Mouse (Mus musculus): ENCODE data around the gene Cog2.
A peak's percentile ranks its signal among the peaks of the same experiment; 100 is the strongest.

Gene Cog2

DNA sequence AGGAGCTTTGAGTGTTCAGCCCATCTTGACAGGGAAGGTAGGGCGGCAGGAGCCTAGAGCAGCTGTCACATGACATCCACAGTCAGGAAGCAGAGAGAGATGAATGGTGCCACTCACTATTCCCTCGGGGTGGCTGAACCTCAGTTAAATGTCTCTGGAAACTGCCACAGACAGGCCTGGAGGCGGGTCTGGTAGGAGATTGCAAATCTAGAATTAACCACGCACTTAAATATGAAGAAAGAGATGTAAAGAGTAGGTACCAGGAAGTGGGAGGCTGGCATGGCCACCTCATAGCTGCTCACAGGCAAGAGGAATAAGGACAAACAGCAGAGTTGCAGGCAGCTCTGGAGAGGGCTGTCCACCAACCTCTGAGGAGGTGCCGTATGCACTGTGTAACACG lies 3.4 kb upstream of the Cog2 start:
- no peak for DNase-seq

GRCm38 (mm10) chr8:124521946-124522345 lies 1.4 kb downstream of the Cog2 start:
- DNase-seq = no peak

- DNase-seq = no peak
These were observed 5.7 kb downstream of the Cog2 start for GRCm38 (mm10) chr8:124526261-124526660.

DNA sequence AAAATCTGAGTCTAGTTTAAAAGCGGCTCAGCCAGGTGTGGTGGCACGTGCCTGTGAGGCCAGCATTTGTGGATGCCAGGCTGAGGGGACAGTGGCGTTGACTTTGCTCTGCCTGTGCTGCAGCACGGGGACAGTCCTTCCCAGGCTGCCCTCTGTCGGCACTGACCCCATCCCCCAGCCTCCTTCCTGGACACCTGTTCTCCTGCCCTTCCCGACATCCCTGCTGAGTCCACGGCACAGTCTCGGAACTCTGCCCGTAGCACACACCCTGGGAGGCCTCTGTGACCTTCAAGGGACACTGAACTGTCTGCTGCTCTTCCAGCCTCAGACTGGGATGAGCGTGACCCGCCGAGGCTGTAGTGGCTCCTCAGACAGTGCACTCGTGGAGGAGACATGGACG lies 9.5 kb downstream of the Cog2 start:
- peak; percentile 83 to 89 for DNase-seq

GRCm38 (mm10) chr8:124530556-124530955 lies 10.0 kb downstream of the Cog2 start:
- peak; percentile 62 to 80 for DNase-seq

DNA sequence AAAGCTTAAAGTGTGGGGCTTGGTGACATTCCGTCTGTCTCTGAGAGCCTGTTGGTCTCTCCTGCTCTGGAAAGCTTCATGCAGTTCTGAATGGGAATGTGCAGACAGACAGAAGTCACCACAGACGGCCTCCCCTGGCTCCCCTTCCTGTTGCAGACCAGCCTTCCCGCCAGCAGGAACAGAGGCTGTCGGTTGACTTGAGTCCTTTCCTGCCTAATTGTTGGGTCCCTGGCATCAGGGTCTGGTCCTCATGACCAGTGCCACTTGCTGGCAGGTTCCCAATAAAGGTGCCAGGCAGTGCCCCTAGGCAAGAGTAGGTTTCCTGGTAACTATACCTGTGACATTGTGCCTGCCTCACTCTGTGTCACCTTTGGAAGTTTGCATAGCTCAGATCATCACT lies 10.4 kb downstream of the Cog2 start:
- DNase-seq = peak; percentile 64 to 71

- DNase-seq = no peak
These were observed 12.1 kb downstream of the Cog2 start for GRCm38 (mm10) chr8:124532626-124533025.

GRCm38 (mm10) chr8:124535451-124535850 lies 14.9 kb downstream of the Cog2 start:
- no peak for DNase-seq

- DNase-seq = no peak
These were observed 20.3 kb downstream of the Cog2 start for GRCm38 (mm10) chr8:124540906-124541305.

DNA sequence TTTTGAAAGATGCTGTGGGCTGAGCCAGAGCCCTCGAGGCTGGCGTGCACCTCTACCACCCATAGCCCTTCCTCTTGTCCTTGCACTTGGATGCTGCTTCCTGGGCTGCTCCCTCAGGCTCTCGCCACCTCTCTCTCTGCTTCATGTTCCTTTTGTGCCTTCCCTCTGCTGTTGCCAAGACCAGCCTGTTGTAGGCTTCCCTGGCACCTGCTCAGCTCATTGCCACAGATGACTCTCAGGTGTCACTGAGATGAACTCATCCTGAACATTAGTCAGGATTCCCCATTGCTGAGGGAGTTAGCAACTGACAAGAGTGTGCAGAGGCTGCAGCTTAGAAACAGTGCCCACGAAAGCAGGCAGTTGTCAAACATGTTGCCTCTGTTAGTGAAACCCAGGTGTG lies 21.4 kb downstream of the Cog2 start:
- no peak for DNase-seq

DNA sequence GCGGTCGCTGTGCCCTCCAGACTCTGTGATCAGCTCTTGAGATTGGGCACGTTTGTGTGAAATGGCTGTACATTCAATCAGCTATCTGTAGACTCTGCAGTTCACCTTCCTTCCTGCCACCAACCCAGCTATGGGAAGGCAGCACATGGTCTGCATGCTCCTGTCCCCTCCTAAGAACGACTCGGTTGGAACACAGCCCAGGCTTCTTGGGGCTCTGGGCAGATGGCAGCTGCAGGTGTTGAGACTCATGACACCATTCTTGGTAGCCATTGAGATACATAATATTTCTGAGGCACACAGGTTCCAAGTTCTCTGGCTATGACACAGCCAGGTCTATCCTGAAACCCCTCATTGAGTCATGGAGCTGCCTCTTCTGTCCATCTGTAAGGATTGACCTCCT lies 22.7 kb downstream of the Cog2 start:
- DNase-seq = peak; percentile 60 to 70

DNA sequence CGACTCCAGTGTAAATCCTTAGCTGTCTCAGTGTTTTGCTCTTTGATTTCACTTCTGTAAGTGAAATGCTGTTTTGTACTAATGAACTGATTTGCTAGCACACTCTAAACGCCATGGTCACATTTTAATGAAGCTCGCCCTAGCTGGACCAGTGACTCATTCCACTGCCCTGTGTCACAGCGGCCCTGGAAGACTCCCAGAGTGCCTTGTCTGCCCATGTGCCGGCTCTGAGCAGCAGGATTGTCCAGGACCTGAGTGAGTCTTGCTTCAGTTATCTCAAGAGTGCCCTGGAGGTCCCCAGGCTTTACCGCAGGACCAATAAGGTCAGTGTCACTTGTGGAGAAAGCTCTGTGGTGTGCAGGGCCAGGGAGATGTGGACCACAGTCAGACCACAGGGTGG lies 25.8 kb downstream of the Cog2 start:
- no peak for DNase-seq

- no peak for DNase-seq
These were observed 26.2 kb downstream of the Cog2 start for GRCm38 (mm10) chr8:124546815-124547214.

DNA sequence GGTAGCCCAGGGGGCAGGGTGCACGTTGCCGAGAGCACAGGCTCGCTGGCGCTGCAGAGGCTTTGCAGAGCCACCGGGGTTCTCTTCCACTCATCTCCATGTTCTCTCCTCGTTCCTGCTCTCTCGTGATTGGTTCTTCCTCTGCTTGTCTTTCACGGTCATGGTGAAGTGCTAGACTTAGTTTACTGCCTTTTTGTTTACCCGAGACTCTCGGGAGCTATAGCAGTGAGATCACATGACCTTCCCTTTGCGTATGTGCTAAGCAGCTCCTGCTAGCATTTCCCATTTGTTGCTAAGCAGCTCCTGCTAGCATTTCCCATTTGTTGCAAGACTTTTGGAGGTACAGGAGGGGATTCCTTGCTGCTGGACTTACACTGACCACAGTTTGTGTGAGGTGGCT lies 26.7 kb downstream of the Cog2 start:
- no peak for DNase-seq

GRCm38 (mm10) chr8:124548187-124548586 lies 27.6 kb downstream of the Cog2 start:
- peak in 1 of 2 experiments; percentile 41 for DNase-seq

DNA sequence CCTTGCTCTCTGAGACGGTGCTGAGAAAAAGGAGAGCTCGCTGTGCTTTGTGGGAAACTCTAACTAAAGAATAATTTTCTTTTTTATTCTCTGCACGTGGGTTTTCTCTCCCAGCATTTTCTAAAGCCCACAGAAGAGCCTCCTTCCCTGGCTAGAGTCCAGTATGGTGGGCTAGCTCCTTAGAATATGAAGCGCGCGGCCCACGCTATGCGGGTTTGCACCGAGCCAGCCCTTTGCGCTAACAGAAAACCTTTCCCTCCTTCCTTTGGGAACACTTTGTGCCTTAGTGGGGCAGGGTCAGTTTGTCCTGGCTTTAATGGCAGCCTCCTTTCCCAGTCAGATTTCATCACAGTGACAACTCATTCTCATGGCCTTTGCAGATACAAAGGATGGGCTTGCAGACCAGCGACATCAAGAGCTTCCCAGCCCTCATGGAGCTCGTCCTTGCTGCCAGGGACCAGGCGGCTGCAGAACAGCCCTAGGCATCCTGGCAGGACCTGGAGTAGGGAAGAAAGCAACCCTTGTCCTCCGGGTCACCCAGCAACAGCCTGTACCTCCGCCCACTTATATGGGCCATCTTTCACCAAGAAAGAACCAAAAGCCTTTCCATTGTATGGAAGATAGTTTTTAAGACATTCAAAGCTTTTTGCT lies 30.6 kb downstream of the Cog2 start:
- DNase-seq = peak in 1 of 2 experiments; percentile 47

- DNase-seq = no peak
These were observed 34.7 kb downstream of the Cog2 start for GRCm38 (mm10) chr8:124555113-124555750.

DNA sequence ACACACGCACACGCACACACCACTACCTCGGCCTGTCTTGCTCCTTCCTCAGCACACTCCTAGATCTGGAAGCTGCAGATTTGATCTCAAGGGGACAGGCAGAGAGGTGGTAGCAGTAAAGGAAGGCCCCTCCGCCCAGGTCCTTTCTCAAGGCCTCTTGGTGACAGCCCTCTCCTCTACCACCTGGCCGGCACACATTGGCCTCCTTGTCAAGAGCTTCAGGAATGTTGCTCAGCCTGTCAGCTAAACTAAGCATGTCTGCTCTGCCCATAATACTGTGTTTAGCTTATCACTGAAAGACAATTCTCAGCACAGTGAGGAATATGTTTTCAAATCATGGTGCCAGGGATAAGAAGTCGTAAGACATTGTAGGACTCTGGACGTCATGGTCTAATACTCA lies 35.6 kb downstream of the Cog2 start:
- no peak for DNase-seq

GRCm38 (mm10) chr8:124556658-124557057 lies 36.1 kb downstream of the Cog2 start:
- DNase-seq = peak; percentile 65 to 76

DNA sequence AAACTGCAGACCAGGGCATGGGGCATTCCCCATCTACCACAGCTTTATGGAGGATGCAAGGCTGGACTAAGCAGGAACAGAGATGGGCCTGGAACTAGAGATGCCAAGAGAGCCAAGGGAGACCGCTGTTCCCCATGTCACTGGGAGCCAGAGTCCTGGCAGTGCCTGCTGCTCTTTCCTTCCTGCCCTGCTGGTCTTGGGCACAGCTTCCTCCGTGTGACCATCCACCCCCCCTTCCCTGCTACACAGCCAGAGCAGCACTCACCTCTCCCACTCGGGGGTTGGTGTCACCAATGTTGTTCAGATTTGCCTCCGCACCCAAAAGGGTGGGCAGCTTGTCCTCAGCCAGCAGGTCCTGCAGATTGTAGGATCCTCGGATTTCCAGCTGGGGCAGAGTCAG lies 36.9 kb downstream of the Cog2 start:
- peak; percentile 56 to 67 for DNase-seq

GRCm38 (mm10) chr8:124567126-124567525 lies 46.6 kb downstream of the Cog2 start:
- no peak for DNase-seq

DNA sequence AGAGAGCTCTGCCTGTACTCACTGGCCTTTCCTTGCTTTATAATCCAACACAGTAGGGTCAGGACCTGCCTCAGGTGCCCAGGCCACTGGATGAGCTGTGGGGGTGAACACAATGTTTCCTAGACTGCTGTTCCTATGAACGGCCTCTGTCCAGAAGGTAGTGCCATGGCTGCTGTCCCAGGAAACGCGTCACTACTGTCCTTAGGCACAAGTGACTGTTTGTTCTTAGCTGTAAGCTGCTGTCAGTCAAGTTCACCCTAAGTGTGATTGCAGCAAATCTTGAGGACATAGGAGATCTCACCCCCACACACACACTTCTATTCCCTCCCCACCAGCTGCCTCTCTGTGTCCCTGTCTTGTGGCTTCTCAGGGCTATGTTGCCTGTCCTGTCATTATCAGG lies 47.0 kb downstream of the Cog2 start:
- no peak for DNase-seq

DNA sequence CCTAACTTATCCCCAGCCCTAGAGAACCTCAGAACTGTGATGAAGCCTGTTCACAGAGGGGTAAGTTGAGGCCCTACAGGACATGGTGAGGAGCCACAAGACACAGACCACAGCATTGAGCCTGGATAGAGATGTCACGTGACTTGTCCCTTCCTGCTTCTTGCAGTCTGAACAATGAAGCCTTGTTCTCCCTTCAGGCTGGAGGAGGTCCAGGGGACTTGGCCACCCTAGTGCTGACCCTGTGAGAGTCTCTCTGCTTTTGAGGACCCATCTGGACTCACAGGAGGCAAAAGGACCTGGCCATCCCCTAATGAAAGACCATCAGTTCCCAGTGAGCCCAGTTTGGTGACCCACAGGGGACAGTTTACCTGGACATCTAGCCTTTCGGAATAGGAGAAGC lies 48.5 kb downstream of the Cog2 start:
- DNase-seq = peak; percentile 57 to 66

GRCm38 (mm10) chr8:124569593-124569992 lies 49.0 kb downstream of the Cog2 start, which contains the start of gene Agt:
Gene Agt, minus strand, starts transcription at chr8:124569706.
- DNase-seq = peak; percentile 78

All from cerebellum, postnatal 10 days (tissue).